Mouse (Mus musculus) testis, postnatal 14 days (tissue): ENCODE data around the gene Cybc1.

ENCODE experiments used
- DNase-seq: peaks from one replicate; pipeline ENCODE4 v3.0.0; 2021; ENCODE audit warnings: low spot score

Cybc1 gene

DNA sequence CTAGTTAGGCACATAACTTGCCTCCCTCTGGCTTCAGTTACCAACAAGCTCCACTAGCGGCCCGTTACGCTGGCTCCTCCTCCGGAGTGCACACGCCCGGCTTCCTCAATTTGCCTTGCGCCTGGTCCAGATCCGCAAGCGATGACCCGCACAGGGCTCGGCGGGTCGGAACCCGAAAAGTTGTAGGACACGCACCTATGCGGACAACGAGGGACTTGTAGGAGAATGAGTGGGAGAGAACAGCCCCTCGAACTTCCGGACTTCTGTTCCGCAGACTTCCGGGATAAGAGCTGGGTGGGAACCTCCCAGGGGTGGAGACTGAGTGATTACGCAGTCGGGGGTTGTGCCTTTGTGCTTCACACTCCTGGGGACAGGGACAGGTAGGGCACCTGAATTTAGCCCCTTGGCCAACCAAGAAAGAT lies at the start of gene Cybc1:
Gene Cybc1 (minus strand): TSS at position 305 of the 422 bp plus-strand sequence.
- DNase-seq, result peak; percentile 64

DNA sequence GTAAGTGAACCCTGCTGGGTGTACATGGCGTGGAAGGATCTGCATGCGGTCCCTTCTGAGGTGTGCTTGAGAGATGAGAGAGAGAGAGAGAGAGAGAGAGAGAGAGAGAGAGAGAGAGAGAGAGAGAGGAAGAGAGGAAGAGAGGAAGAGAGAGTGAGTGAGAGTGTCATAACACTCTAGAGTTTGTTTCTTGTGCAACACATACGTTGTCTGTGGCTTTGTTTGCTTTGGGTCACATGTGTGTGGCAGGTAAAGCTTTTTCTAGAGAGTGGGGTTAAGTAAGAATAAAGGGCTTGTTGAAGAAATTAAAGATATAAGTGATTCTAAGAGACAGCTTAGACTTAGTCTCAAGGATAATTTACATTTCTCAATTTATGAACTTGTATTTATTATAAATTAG lies 48.9 kb upstream of the Cybc1 start:
- no peak for DNase-seq

DNA sequence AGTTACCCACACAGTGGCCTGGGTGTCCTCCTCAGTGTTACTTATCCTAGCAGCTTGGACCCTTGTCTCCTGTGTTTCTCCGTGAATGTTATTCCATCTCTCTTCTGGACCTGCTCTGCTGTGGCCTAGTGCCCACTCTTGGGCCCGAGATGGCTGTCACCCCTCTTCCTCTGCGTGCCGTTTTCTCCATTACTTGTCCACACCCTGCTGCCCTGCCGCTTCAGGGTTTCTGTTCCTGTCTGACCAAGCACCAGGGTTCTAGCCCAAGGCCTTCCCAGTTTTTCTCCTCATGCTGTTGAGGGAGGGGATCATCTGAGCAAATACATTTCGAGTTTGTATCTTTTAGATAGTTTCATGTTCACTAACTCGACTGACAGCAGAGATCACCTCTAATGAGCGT lies 48.4 kb upstream of the Cybc1 start:
- no peak for DNase-seq

DNA sequence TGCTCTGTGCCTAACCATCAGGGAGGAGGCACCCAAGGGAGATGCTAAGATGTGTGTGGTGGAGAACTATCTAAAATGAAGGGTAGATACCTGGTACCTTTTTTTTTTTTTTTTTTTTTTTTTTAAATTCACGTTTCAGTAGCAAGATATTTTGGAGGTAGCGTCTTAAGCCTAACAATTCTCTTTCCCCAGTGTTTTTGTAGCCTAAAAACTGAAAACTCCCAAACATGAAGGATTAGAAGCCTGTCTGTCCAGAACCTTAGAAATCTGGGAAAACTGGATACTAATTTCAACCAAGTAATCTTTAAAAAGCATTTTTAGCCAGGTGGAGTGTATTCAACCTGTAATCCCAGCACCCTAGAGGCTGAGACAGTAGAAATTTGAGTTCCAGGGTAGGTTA lies 32.0 kb upstream of the Cybc1 start:
- no peak for DNase-seq

DNA sequence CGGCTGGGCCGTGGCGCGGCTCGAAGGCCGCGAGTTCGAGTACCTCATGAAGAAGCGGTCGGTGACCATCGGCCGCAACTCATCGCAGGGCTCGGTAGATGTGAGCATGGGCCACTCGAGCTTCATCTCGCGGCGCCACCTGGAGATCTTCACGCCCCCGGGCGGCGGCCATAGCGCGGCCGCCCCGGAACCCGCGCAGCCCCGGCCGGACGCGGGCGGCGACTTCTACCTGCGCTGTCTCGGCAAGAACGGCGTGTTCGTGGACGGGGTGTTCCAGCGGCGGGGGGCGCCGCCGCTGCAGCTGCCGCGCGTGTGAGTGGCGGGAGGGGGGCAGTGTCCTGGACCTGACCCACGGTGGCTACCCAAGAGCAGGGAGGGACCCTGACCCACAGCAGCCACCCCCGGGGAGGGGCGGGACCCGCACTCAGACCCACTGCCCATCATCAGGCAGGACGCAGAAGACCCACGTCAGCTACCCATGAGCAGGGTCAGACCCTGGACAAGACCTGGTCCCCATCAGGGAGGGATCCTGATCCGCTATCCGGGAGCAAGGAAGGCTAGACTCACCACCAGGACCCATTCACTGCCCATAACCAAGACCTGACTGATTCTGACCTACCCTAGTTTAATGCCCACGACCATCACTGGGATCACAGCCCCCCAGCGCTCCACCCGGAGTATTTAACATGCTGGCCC lies 31.2 kb upstream of the Cybc1 start:
- DNase-seq, result peak; percentile 73

DNA sequence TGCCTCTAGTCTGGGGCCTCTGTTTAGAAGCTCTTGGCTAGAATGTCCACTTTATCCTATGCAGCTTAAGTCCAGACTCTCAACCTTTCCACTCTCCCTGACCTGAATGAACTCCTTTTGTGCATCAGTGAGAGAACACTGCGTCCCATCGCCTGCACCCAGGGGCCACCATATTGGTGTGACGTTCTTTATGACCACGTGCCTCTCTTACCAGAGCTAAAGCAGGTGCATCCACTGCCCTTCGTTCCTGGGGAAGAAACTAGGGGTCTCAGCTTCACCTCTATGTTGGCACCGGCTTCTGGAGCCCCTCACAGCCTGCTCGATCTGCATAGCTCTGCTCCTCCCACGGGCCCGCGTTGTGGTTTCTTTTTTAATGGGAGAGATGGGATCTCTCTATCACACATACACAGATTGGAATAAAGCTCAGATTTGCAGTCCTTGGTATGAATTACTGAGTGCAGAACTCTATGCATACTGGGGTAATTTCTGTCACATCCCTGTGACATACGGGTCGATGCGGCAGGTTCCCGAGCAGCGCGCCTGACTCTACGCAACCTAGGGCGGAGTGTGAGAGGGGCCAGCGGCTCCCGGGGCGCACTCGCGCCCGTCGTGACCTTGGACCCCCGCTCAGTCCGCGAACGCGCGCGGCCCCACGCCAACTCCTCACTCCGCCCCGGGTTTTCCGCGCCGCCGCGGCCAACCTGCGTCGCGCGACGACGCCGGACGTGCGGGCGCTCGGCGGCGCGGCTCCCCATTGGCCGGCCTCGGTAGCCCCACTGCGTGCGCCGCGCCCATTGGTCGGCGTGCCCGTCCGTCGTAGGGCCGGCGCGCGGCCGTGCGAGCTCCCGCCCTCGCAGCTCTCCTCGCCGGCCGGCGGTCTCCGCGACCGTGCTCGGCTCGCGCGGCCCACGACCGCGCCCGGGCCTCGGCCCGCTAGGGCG lies 30.3 kb upstream of the Cybc1 start, which contains the start of gene Foxk2:
Gene Foxk2 (plus strand): TSS at position 831 of the 941 bp plus-strand sequence.
- peak; percentile 92 for DNase-seq

GRCm38 (mm10) chr11:121250196-121250595 lies 21.1 kb upstream of the Cybc1 start:
- DNase-seq, result no peak

GRCm38 (mm10) chr11:121239669-121240068 lies 10.5 kb upstream of the Cybc1 start:
- DNase-seq, result no peak

GRCm38 (mm10) chr11:121237345-121238128 lies 8.4 kb upstream of the Cybc1 start:
- no peak for DNase-seq

- DNase-seq, result peak; percentile 100
Measured at GRCm38 (mm10) chr11:121236564-121237344, 7.6 kb upstream of the Cybc1 start, which contains the start of gene Narf. Gene Narf, plus strand, starts transcription at chr11:121237253.

- no peak for DNase-seq
Measured at GRCm38 (mm10) chr11:121235475-121236238, 6.5 kb upstream of the Cybc1 start.

GRCm38 (mm10) chr11:121232706-121233105 lies 3.6 kb upstream of the Cybc1 start:
- no peak for DNase-seq

DNA sequence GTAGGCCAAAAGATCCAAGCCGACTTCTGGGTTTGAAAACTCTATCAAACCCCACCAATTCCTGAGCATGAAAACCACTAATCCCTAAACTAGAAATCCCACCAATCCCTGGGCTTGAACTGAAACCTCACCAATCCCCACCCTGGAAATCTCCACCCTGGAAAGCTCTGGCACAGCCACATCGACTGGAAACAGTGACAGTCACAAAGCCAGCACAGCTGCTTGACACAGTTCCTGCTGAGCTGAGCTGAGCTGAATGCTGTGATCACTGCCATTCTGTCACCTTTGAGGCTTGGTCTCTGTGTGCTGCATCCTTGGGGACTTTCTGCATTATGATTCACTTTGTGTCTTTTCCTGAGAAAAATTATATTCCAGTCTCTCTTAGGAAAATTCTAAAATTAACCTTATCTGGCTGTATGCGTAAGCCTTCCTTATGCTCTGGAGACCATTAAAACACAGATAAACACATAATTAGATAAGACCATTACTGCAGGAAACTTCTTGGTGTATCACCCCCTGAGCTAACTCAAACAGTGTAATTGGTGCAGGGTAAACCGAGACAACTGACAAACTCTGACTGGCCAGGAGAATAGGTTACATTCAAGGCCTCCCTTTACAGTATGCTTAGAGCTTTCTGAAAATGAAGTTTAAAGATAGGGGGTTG lies 2.6 kb upstream of the Cybc1 start:
- no peak for DNase-seq

GRCm38 (mm10) chr11:121231191-121231590 lies 2.1 kb upstream of the Cybc1 start:
- no peak for DNase-seq

DNA sequence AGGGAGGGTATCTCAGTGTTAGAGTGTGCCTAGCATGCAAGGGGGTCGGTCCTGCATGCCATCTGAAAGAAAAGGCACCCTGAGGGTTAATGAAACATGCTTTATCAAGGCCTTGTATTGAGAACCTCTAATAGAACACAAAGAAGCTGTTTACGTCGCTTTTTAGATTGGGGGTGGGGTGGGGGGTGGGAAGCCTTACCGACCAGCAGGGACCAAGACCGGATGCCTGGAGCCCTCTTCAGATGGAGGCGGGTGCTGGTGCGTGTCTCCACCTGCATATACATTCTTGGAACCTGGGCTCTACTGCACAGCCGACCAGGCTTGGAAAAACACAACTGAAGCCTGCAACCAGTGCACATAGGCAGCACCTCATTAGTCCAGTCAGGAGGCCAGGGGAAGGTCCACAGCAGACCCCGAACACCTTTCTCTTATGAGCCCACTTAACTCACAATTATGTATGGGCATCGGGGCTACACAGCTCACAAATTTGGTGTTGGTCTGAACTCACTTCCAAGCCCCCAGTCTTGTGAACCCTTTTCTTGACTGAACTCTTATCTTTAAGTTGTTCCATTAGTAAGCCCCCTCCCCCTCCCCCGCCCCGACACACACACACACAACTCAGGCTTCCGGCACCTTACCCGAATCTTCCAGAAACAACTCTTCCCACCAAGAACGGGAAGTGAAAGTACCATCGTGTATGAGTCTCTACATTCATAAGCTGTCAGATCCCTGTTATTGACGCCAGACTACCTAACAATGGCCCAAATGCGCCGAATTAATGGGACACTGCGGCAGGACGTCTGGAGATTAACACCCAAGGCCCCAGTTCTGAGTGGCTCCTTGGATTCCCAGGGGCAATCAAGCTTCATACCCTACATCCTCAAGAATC lies 749 bp downstream of the Cybc1 start:
- DNase-seq, result no peak

DNA sequence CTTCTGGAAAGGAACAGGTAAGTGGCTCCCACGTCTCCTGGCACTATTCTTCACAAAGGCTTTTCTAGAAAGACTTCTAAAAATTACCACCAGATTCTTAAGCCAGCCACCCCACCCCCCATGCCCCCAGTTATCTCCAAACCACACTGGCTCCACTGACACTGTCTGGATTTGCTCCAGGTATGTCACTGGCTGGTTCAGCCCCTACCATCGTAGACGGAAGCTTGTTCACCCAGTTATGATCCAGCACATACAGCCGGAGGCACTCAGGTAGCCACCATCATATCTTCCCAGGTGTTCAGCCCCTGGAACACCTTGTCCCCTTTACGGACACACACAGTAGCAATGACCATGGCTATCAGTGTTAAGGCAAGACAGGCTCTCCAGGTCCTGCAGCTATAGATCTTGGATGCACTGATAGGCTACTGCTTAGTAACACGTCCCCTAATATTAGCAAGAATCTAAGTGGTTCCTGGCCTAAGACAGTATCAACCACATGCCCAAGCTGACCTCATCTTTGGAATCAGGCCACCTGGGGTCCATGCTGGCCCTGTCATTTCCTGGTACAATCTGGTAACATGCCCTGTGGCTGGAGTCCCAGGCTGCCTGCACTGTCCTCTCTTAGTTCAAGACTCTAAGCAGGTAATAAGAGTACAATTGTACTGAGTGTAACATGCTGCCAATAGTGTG lies 7.7 kb downstream of the Cybc1 start:
- no peak for DNase-seq

DNA sequence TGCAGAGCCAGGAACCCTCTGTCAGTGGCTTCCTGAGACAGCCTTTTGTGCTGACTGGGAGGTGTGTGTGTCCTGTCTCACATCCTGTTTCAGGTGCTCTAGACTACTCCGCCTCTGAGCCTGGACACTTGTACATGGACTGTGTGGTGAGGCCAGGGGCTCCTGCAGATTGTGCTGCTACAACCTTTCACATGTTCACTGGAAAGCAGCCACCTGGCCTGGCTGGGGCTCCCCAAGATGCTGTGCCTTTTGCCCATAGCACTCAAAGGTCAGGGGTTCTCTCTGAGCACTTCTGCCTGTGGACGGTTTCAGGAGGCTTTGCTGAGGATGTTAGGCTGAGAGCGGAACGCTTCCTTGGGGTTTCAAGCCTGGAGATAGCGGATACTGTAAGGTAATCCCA lies 8.4 kb downstream of the Cybc1 start:
- no peak for DNase-seq

DNA sequence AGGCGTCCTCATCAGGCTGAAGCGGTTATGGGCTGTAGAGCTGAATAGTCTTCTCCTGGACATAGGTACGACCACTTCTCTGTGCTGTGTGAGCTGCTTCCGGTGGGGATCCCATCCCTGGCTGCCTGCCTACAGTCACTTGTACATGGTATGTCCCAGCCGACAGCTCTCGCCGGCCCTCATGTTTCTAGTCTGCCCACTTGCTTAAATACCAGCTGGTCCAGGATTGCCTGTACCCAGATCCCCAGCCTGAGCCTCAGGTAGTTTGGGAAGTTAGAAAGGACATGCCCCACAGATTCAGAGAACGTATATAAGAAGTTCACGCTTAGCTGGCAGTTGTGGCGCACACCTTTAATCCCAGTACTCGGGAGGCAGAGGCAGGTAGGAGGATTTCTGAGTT lies 9.3 kb downstream of the Cybc1 start:
- DNase-seq, result no peak
